Mouse (Mus musculus): ENCODE results near the gene Vangl2. TPM values are rescaled to one million over a fixed set of nuclear protein-coding genes. Genes with fewer than 3 reads are reported as not detected.
"Not testable (repeated sequence)": the region's sequence is repeated elsewhere in the genome, so short reads cannot be mapped to it uniquely, and the experiment has no call there.

Gene Vangl2
- polyA plus RNA-seq, 1 experiment from 2014 or later: 40.6 TPM

GRCm38 (mm10) chr1:171992901-171993530 is 35.2 kb downstream of the Vangl2 start:
- no peaks in the 10 kb centered on the region for H3K27me3 ChIP-seq (ENCODE audit: poor library complexity, severe bottlenecking)
- H3K27ac ChIP-seq: no peak overlapping the region
- H3K4me1 ChIP-seq: no peaks in the 10 kb centered on the region
- H3K4me3 ChIP-seq: no peak overlapping the region
- peaks cover 7% of the 10 kb centered on the region; the same call in 1 of the 2 replicates for H3K9me3 ChIP-seq
- no peaks in the 10 kb centered on the region for H3K36me3 ChIP-seq (replicated peaks)
- 88% methylated on average over 4 of the region's 4 CpGs for WGBS
- DNase-seq (ENCODE audit: extremely low spot score, low spot score): no peak

GRCm38 (mm10) chr1:171991883-171992282 is 36.4 kb downstream of the Vangl2 start:
- Histone ChIP-seq H3K36me3 (replicated peaks) (no peaks in the 10 kb centered on the region), H3K27ac (no peak overlapping the region), H3K27me3 (ENCODE audit: poor library complexity, severe bottlenecking) (no peaks in the 10 kb centered on the region), H3K9me3 (peaks cover 7% of the 10 kb centered on the region; the same call in 1 of the 2 replicates), H3K4me3 (no peak overlapping the region), H3K4me1 (no peaks in the 10 kb centered on the region)
- WGBS: 87% methylated on average over 2 of the region's 2 CpGs
- no peak for DNase-seq (ENCODE audit: extremely low spot score, low spot score)

GRCm38 (mm10) chr1:171984121-171984520 is 44.1 kb downstream of the Vangl2 start:
- no peaks in the 10 kb centered on the region for H3K36me3 ChIP-seq (replicated peaks)
- H3K9me3 ChIP-seq: peaks cover 7% of the 10 kb centered on the region; the same call in 1 of the 2 replicates
- H3K27ac ChIP-seq: no peak overlapping the region
- WGBS: 100% methylated on average over 1 of the region's 1 CpGs
- H3K27me3 ChIP-seq (ENCODE audit: poor library complexity, severe bottlenecking): no peaks in the 10 kb centered on the region
- H3K4me1 ChIP-seq: peaks cover 15% of the 10 kb centered on the region
- no peak for DNase-seq (ENCODE audit: extremely low spot score, low spot score)
- H3K4me3 ChIP-seq: no peak overlapping the region

- 70% methylated on average over 3 of the region's 3 CpGs for WGBS
- H3K27me3 ChIP-seq (ENCODE audit: poor library complexity, severe bottlenecking): no peaks in the 10 kb centered on the region
- H3K4me3 ChIP-seq: no peak overlapping the region
- H3K27ac ChIP-seq: 0 out of 2 replicates have a peak overlapping the region, but pooled peaks have one; percentile 3
- H3K36me3 ChIP-seq (replicated peaks): no peaks in the 10 kb centered on the region
- no peak for DNase-seq (ENCODE audit: extremely low spot score, low spot score)
- H3K4me1 ChIP-seq: peaks cover 16% of the 10 kb centered on the region
- peaks cover 3% of the 10 kb centered on the region; the same call in 1 of the 2 replicates for H3K9me3 ChIP-seq
Measured at GRCm38 (mm10) chr1:171983372-171984001, 44.8 kb downstream of the Vangl2 start.

GRCm38 (mm10) chr1:171982740-171983139 is 45.5 kb downstream of the Vangl2 start:
- no peaks in the 10 kb centered on the region for H3K9me3 ChIP-seq
- H3K4me3 ChIP-seq: no peak overlapping the region
- no peaks in the 10 kb centered on the region for H3K36me3 ChIP-seq (replicated peaks)
- no peak overlapping the region for H3K27ac ChIP-seq
- peaks cover 16% of the 10 kb centered on the region for H3K4me1 ChIP-seq
- no peak for DNase-seq (ENCODE audit: extremely low spot score, low spot score)
- 85% methylated on average over 4 of the region's 4 CpGs for WGBS
- H3K27me3 ChIP-seq (ENCODE audit: poor library complexity, severe bottlenecking): no peaks in the 10 kb centered on the region

DNA sequence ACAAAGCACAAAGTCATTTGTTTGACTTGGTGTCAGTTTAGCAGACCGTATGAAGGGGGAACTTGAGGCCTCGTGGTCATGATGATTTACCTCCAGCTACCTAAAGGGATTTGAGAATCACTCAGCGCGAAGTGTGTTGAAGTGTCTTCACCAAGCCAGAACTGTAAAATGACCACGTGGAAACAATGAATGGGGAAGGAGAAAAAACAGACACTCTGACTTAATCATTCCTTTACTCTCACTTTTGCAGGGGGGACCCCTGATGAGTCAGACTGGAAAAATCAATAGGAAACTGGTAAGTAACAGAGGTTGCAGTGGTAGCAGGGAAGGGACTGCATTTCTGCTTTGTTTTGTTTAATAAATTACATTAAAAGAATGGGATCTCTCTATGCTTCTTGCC is 46.1 kb downstream of the Vangl2 start:
- H3K36me3 ChIP-seq (replicated peaks): no peaks in the 10 kb centered on the region
- H3K27ac ChIP-seq: no peak overlapping the region
- peaks cover 16% of the 10 kb centered on the region for H3K4me1 ChIP-seq
- no peaks in the 10 kb centered on the region for H3K27me3 ChIP-seq (ENCODE audit: poor library complexity, severe bottlenecking)
- 74% methylated on average over 5 of the region's 5 CpGs for WGBS
- no peak for DNase-seq (ENCODE audit: extremely low spot score, low spot score)
- H3K4me3 ChIP-seq: no peak overlapping the region
- H3K9me3 ChIP-seq: no peaks in the 10 kb centered on the region

- peaks cover 16% of the 10 kb centered on the region for H3K4me1 ChIP-seq
- no peak for DNase-seq (ENCODE audit: extremely low spot score, low spot score)
- H3K4me3 ChIP-seq: no peak overlapping the region
- 67% methylated on average over 13 of the region's 13 CpGs for WGBS
- H3K36me3 ChIP-seq (replicated peaks): no peaks in the 10 kb centered on the region
- no peaks in the 10 kb centered on the region for H3K27me3 ChIP-seq (ENCODE audit: poor library complexity, severe bottlenecking)
- peak overlapping the region; percentile 51; the same call in 1 of the 2 replicates for H3K27ac ChIP-seq
- H3K9me3 ChIP-seq: no peaks in the 10 kb centered on the region
Measured at GRCm38 (mm10) chr1:171979969-171980730, 48.1 kb downstream of the Vangl2 start.

DNA sequence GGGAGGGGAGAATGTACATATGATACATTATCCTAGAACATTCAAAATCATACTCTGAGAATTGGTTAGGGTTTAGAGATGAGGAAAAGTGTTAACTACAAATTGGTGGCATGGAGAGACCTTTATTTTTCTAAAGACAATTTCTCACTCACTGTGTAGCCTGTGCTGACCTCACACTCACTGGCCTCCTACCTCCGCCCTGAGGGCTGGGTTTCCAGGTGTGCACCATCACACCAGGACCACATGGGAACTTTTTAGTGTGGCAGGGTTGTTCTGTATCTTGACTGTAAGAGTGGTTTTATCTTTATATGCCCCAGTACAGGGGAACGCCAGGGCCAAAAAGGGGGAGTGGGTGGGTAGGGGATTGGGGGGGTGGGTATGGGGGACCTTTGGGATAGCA is 50.4 kb downstream of the Vangl2 start:
- no peaks in the 10 kb centered on the region for H3K27me3 ChIP-seq (ENCODE audit: poor library complexity, severe bottlenecking)
- no peaks in the 10 kb centered on the region for H3K36me3 ChIP-seq (replicated peaks)
- 87% methylated on average over 2 of the region's 2 CpGs for WGBS
- no peak for DNase-seq (ENCODE audit: extremely low spot score, low spot score)
- no peak overlapping the region for H3K4me3 ChIP-seq
- no peaks in the 10 kb centered on the region for H3K9me3 ChIP-seq
- H3K27ac ChIP-seq: no peak overlapping the region
- H3K4me1 ChIP-seq: peaks cover 16% of the 10 kb centered on the region

DNA sequence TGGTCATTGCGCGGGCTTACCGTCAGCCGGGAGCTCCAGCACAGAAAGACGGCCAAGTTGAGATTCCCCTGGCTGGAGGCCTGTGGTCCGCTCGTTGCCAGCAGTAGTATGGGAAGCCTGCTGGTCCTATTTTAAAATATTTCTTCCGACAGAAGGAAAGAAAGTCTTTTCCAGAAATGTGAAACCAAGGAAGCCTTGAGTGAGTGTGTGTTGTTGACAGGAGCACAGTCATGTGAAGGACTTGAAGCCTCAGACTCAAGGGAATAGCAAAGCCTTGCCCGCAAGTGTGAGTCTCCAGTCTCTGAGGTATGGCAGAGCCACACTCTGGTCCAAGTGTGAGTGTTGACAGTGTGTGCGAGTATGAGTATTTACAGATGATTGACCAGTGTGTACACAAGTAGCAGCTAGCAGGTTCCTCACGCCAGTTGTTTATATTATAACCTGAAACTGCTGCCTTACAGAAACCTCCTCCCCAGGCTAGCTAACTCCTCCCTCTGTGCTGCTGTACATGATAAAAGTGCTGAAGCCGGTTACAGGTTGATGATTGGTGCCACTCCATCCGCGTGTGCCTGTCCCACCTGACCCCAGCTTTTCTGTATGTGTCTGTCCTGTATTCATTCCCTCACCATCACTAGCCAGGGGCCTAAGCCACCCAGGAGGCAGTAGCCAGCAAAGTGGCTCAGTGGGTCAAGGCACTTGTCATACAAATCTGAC is 51.3 kb downstream of the Vangl2 start:
- H3K9me3 ChIP-seq: no peaks in the 10 kb centered on the region
- no peak overlapping the region for H3K4me3 ChIP-seq
- peaks cover 16% of the 10 kb centered on the region for H3K4me1 ChIP-seq
- H3K27me3 ChIP-seq (ENCODE audit: poor library complexity, severe bottlenecking): no peaks in the 10 kb centered on the region
- DNase-seq (ENCODE audit: extremely low spot score, low spot score): no peak
- no peaks in the 10 kb centered on the region for H3K36me3 ChIP-seq (replicated peaks)
- no peak overlapping the region for H3K27ac ChIP-seq
- 95% methylated on average over 14 of the region's 14 CpGs for WGBS

GRCm38 (mm10) chr1:171975831-171976230 is 52.4 kb downstream of the Vangl2 start:
- no peaks in the 10 kb centered on the region for H3K36me3 ChIP-seq (replicated peaks)
- DNase-seq (ENCODE audit: extremely low spot score, low spot score): no peak
- H3K27ac ChIP-seq: no peak overlapping the region
- peaks cover 21% of the 10 kb centered on the region for H3K4me1 ChIP-seq
- no peaks in the 10 kb centered on the region for H3K27me3 ChIP-seq (ENCODE audit: poor library complexity, severe bottlenecking)
- WGBS: 88% methylated on average over 4 of the region's 4 CpGs
- no peaks in the 10 kb centered on the region for H3K9me3 ChIP-seq
- H3K4me3 ChIP-seq: no peak overlapping the region

DNA sequence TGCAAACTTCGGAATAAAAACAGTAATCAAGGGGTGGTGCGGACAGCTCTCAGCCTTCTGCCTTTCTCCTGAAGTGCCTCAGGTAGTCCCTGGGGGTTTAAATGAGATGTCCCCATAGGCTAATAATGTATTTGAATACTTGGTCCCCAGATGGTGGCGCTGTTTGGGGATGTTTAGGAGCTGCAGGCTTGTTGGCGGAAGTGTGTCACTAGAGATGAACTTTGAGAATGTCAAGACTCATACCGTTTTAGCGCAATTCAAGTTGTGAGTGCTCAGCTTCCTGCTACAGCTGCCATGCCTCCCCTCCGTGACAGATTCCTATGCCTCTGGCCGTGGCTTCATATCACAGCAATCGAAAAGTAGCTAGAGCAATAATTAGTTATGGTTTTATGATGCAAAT is 52.9 kb downstream of the Vangl2 start:
- Histone ChIP-seq H3K9me3 (no peaks in the 10 kb centered on the region), H3K36me3 (replicated peaks) (no peaks in the 10 kb centered on the region), H3K4me3 (no peak overlapping the region), H3K4me1 (peaks cover 21% of the 10 kb centered on the region), H3K27ac (no peak overlapping the region), H3K27me3 (ENCODE audit: poor library complexity, severe bottlenecking) (no peaks in the 10 kb centered on the region)
- 90% methylated on average over 9 of the region's 9 CpGs for WGBS
- no peak for DNase-seq (ENCODE audit: extremely low spot score, low spot score)

- not testable (repeated sequence) for H3K4me3 ChIP-seq; H3K27me3 ChIP-seq (ENCODE audit: poor library complexity, severe bottlenecking); H3K9me3 ChIP-seq; H3K36me3 ChIP-seq (replicated peaks); DNase-seq (ENCODE audit: extremely low spot score, low spot score); H3K27ac ChIP-seq
- peaks cover 11% of the 10 kb centered on the region for H3K4me1 ChIP-seq
- WGBS: 95% methylated on average over 2 of the region's 2 CpGs
Measured at GRCm38 (mm10) chr1:171974361-171974760, 53.9 kb downstream of the Vangl2 start.

Data from forebrain, embryonic 10.5 days (tissue).